Mouse (Mus musculus): ENCODE results near the gene Nkx2-9. TPM values are rescaled to one million over a fixed set of nuclear protein-coding genes. Genes with fewer than 3 reads are reported as not detected.

Nkx2-9 gene
- not detected in 2 replicates for total RNA-seq (2012; rRNA removed)
- not detected in 2 replicates for total RNA-seq (2014; rRNA removed)
- polyA plus RNA-seq (2012; ENCODE audit: insufficient read length, low read depth), result not detected in 2 replicates

GRCm38 (mm10) chr12:56612761-56613437 is at the start of gene Nkx2-9:
Gene Nkx2-9 (minus strand): TSS chr12:56613284.
- in situ Hi-C loops (cut with MboI; ENCODE audit: low pct_ligation_motif_present, low pct_unique_long_range_greater_than_20kb, low sequenced_read_pairs) (no loop called here), dilution Hi-C loops (cut with MboI; ENCODE audit: extremely low pct_ligation_motif_present, extremely low pct_unique_long_range_greater_than_20kb, low sequenced_read_pairs) (no loop called here)
- no peak within 1 kb of the TSS for H3K4me3 ChIP-seq (replicated peaks in 1 of 3; ENCODE audit: low read depth in 2 of 3, low read length in 2 of 3, poor library complexity in 1 of 3)
- no peaks in the 10 kb centered on the region for H3K9me3 ChIP-seq (replicated peaks; ENCODE audit: low read length)
- H3K27me3 ChIP-seq (replicated peaks), result no peaks in the 10 kb centered on the region
- H3K36me3 ChIP-seq (replicated peaks in 1 of 2; ENCODE audit: control insufficient read depth in 1 of 2, insufficient read depth in 1 of 2, low read length in 1 of 2), result no peaks in the 10 kb centered on the region
- no peaks in the 10 kb centered on the region for H3K4me1 ChIP-seq (ENCODE audit: control insufficient read depth in 1 of 2, insufficient read depth in 2 of 2)
- H3K4me2 ChIP-seq (ENCODE audit: insufficient read depth, low read depth, poor library complexity, severe bottlenecking), result no peak within 1 kb of the TSS
- no peaks in the 10 kb centered on the region for H3K79me2 ChIP-seq (replicated peaks; ENCODE audit: control insufficient read depth, extremely low read depth, insufficient read depth, poor library complexity, severe bottlenecking)
- TF ChIP-seq ZC3H11A (IDR thresholded peaks at IDR 0.05; ENCODE audit: low read depth, low read length) (no peak), E2F4 (IDR thresholded peaks at IDR 0.05; ENCODE audit: insufficient replicate concordance, low read depth, low read length) (no peak), TCF12 (IDR thresholded peaks at IDR 0.05; ENCODE audit: low read depth, low read length) (no peak), CHD1 (IDR thresholded peaks at IDR 0.05; ENCODE audit: low read depth, low read length) (no peak), MAZ (IDR thresholded peaks at IDR 0.05; ENCODE audit: low read depth, low read length) (no peak), MAX (IDR thresholded peaks at IDR 0.05; ENCODE audit: low read length) (no peak), KAT2A (IDR thresholded peaks at IDR 0.05; ENCODE audit: insufficient replicate concordance, low read length) (no peak), MXI1 (IDR thresholded peaks at IDR 0.05; ENCODE audit: low read depth, low read length) (no peak), ELF1 (IDR thresholded peaks at IDR 0.05; ENCODE audit: low read depth, low read length) (no peak), POLR2A (IDR thresholded peaks at IDR 0.05; ENCODE audit: low read depth, low read length) (no peak), CTCF (conservative IDR thresholded peaks at IDR 0.05 in 1 of 2, IDR thresholded peaks at IDR 0.05 in 1 of 2; ENCODE audit: low read depth in 2 of 2, low read length in 2 of 2) (no peak), BHLHE40 (IDR thresholded peaks at IDR 0.05; ENCODE audit: low read depth, low read length) (no peak), MYC (IDR thresholded peaks at IDR 0.05; ENCODE audit: low read depth, low read length) (no peak), MEF2A (IDR thresholded peaks at IDR 0.05; ENCODE audit: borderline replicate concordance, low read depth, low read length) (no peak), GABPA (IDR thresholded peaks at IDR 0.05; ENCODE audit: insufficient replicate concordance, low read depth, low read length) (no peak), JUN (IDR thresholded peaks at IDR 0.05; ENCODE audit: insufficient read depth, low read depth, low read length) (no peak), NELFE (IDR thresholded peaks at IDR 0.05; ENCODE audit: low read depth, low read length) (no peak)
- H3K27ac ChIP-seq (ENCODE audit: insufficient read depth, low read depth), result no peak within 1 kb of the TSS; the same call in 1 of the 2 replicates
- H3K9ac ChIP-seq (ENCODE audit: insufficient read depth, low read depth), result no peak within 1 kb of the TSS
- DNase-seq (ENCODE audit: extremely low read depth), result no peak

GRCm38 (mm10) chr12:56637181-56637566 is 24.1 kb upstream of the Nkx2-9 start:
- in situ Hi-C loops (cut with MboI; ENCODE audit: low pct_ligation_motif_present, low pct_unique_long_range_greater_than_20kb, low sequenced_read_pairs) (no loop called here), dilution Hi-C loops (cut with MboI; ENCODE audit: extremely low pct_ligation_motif_present, extremely low pct_unique_long_range_greater_than_20kb, low sequenced_read_pairs) (no loop called here)
- Histone ChIP-seq H3K9me3 (replicated peaks; ENCODE audit: low read length) (no peaks in the 10 kb centered on the region), H3K27me3 (replicated peaks) (no peaks in the 10 kb centered on the region), H3K4me3 (replicated peaks in 1 of 3; ENCODE audit: low read depth in 2 of 3, low read length in 2 of 3, poor library complexity in 1 of 3) (peak overlapping the region in 1 of 3 experiments; percentile 29), H3K27ac (ENCODE audit: insufficient read depth, low read depth) (no peak overlapping the region), H3K9ac (ENCODE audit: insufficient read depth, low read depth) (peak overlapping the region; percentile 44; the same call in 1 of the 2 replicates), H3K36me3 (replicated peaks in 1 of 2; ENCODE audit: control insufficient read depth in 1 of 2, insufficient read depth in 1 of 2, low read length in 1 of 2) (no peaks in the 10 kb centered on the region), H3K4me2 (ENCODE audit: insufficient read depth, low read depth, poor library complexity, severe bottlenecking) (peak overlapping the region; percentile 100), H3K79me2 (replicated peaks; ENCODE audit: control insufficient read depth, extremely low read depth, insufficient read depth, poor library complexity, severe bottlenecking) (no peaks in the 10 kb centered on the region), H3K4me1 (ENCODE audit: control insufficient read depth in 1 of 2, insufficient read depth in 2 of 2) (no peaks in the 10 kb centered on the region)
- peak; percentile 51 for DNase-seq (ENCODE audit: extremely low read depth)
- peak; percentile 59 for TF ChIP-seq RAD21 (IDR thresholded peaks at IDR 0.05; ENCODE audit: low read depth, low read length)
- TF ChIP-seq CTCF (conservative IDR thresholded peaks at IDR 0.05 in 1 of 2, IDR thresholded peaks at IDR 0.05 in 1 of 2; ENCODE audit: low read depth in 2 of 2, low read length in 2 of 2), result peak; percentile 34 to 74; a peak in 3 of 4 replicates
- TF ChIP-seq POLR2AphosphoS2 (IDR thresholded peaks at IDR 0.05; ENCODE audit: low read depth, low read length), result no peak
- no peak for TF ChIP-seq RCOR1 (conservative IDR thresholded peaks at IDR 0.05; ENCODE audit: low read depth, low read length)
- TF ChIP-seq USF2 (conservative IDR thresholded peaks at IDR 0.05; ENCODE audit: low read depth, low read length), result no peak

Data from CH12.LX (cell line).